10 mouse cellular contexts compared by ENCODE assay signal in the genomic region with DNA sequence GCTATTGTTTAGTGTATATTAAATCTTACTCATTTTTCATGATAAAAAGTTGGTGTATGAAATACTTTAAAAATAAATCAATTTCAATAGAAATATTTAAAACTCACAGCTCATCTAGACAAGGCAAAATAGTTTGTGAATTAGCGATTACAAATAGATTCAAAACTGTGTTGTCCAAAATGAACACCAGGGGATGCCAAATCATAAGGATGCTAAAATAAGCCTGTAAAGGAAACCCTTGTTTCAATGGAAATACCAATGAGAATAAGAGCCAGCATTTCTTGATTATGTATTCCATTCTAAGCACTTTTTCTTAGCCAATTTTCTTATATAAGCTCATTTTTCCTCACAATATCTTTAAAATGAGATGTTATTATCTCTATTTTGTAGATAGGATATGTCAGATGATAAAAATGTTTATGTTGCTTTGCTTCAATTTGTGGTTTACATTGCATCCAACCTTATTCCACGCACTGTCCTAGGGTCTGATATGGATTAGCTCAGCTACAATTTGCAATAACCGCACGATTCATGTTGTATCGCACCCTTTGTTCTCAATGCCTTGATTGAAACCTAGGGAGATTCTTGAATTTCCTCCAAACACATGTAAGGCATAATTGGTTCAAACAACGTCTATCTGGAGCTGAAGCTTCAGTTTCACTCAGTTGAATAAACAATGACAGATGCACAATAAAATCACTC. TPM values are rescaled to one million over a fixed set of nuclear protein-coding genes. Genes with fewer than 3 reads are reported as not detected.
DNase-seq lines count a peak whose midpoint lies in the region; ATAC-seq lines count a peak whose summit lies in the region.
"Had no signal": no experiment of that assay in that cellular context is flagged by ENCODE, and none has a peak within 500 bp of the region (broad histone marks: within the 10 kb centered on the region; RNA-seq: fewer than 3 reads in every experiment).

No protein-coding gene starts in this region.

- no peaks in the 10 kb centered on the region for H3K4me1 ChIP-seq in forebrain, embryonic 13.5 days
- no peaks in the 10 kb centered on the region for H3K4me1 ChIP-seq in forebrain, embryonic 10.5 days
- H3K4me1 ChIP-seq: limb, embryonic 13.5 days had no signal

- H3K27me3 ChIP-seq in forebrain, embryonic 13.5 days, result no peaks in the 10 kb centered on the region
- no peaks in the 10 kb centered on the region for H3K27me3 ChIP-seq in forebrain, embryonic 10.5 days (ENCODE audit: poor library complexity, severe bottlenecking)
- H3K27me3 ChIP-seq: heart, embryonic 13.5 days; limb, embryonic 13.5 days had no signal

- no peak overlapping the region for H3K4me2 ChIP-seq in forebrain, embryonic 13.5 days
- H3K4me2 ChIP-seq: heart, embryonic 13.5 days; limb, embryonic 13.5 days had no signal

- no peaks in the 10 kb centered on the region for H3K36me3 ChIP-seq in forebrain, embryonic 13.5 days (ENCODE audit: poor library complexity, severe bottlenecking)
- H3K36me3 ChIP-seq in forebrain, embryonic 10.5 days (replicated peaks), result no peaks in the 10 kb centered on the region
- H3K36me3 ChIP-seq: heart, embryonic 13.5 days; limb, embryonic 13.5 days had no signal

- H3K27ac ChIP-seq in forebrain, embryonic 13.5 days, result no peak overlapping the region
- no peak overlapping the region for H3K27ac ChIP-seq in forebrain, embryonic 10.5 days
- H3K27ac ChIP-seq: heart, embryonic 13.5 days; limb, embryonic 13.5 days had no signal

- 87% methylated on average over 6 of the region's 6 CpGs for WGBS in forebrain, embryonic 13.5 days
- 88% methylated on average over 6 of the region's 6 CpGs for WGBS in forebrain, embryonic 10.5 days

- no peak for DNase-seq in forebrain, embryonic 10.5 days (ENCODE audit: extremely low spot score, low spot score)
- peak; percentile 39 for DNase-seq in layer of hippocampus, adult 9-10 months (ENCODE audit: low spot score)
- no peak for DNase-seq in layer of hippocampus, adult 8-10 months (ENCODE audit: low spot score in 2 of 2)
- peak; percentile 79 for DNase-seq in NIH3T3 (ENCODE audit: low read depth)
- DNase-seq in lung, postnatal 14 days, result peak; percentile 32
- DNase-seq in ovary, adult 18-20 months (ENCODE audit: low spot score), result no peak
- DNase-seq in urinary bladder, adult 18-20 months (ENCODE audit: low spot score in 2 of 2), result no peak

- no peaks in the 10 kb centered on the region for H3K9me3 ChIP-seq in forebrain, embryonic 13.5 days (replicated peaks)
- no peaks in the 10 kb centered on the region for H3K9me3 ChIP-seq in forebrain, embryonic 10.5 days
- H3K9me3 ChIP-seq: heart, embryonic 13.5 days; limb, embryonic 13.5 days had no signal

- no peak overlapping the region for H3K9ac ChIP-seq in forebrain, embryonic 13.5 days
- H3K9ac ChIP-seq: heart, embryonic 13.5 days; limb, embryonic 13.5 days had no signal

- ATAC-seq in forebrain, embryonic 13.5 days, result peak; percentile 58; the same call in 1 of the 2 replicates

- H3K4me3 ChIP-seq in forebrain, embryonic 13.5 days, result no peak overlapping the region
- no peak overlapping the region for H3K4me3 ChIP-seq in forebrain, embryonic 10.5 days
- H3K4me3 ChIP-seq: heart, embryonic 13.5 days; limb, embryonic 13.5 days had no signal

RNA-seq across cellular contexts. Expression of a gene that starts 20.2 kb away (rescaled TPM):
- 10.7 and 12.5 TPM in 2 replicates for polyA plus RNA-seq in forebrain, embryonic 13.5 days (2015; fragmentation: Nextera tagmentation; extraction: Ambion mirVana)
- polyA plus RNA-seq in forebrain, embryonic 10.5 days (2016; fragmentation: Nextera tagmentation; extraction: Ambion mirVana), result 27.6 and 28.6 TPM in 2 replicates
- total RNA-seq in layer of hippocampus, adult 8-10 months (2022), result 10 to 100 TPM; 29.8 to 32.1 (median 31.4) TPM

Comparison
In these comparisons a context has a peak if more than half of its experiments do, and no peak if none do; other contexts are left out.
1. DNase-seq: peak in layer of hippocampus, adult 9-10 months (single experiment), NIH3T3 (single experiment) and lung, postnatal 14 days (single experiment); none in forebrain, embryonic 10.5 days (single experiment), layer of hippocampus, adult 8-10 months (0 of 2), ovary, adult 18-20 months (single experiment) and urinary bladder, adult 18-20 months (0 of 2).